Mouse (Mus musculus): Measurements from ENCODE around the gene Lyar. TPM values are rescaled to one million over a fixed set of nuclear protein-coding genes. Genes with fewer than 3 reads are reported as not detected.

Gene Lyar
- total and polyA plus RNA-seq, 2 experiments from 2014 or later: 27.1 to 41.8 TPM

DNA sequence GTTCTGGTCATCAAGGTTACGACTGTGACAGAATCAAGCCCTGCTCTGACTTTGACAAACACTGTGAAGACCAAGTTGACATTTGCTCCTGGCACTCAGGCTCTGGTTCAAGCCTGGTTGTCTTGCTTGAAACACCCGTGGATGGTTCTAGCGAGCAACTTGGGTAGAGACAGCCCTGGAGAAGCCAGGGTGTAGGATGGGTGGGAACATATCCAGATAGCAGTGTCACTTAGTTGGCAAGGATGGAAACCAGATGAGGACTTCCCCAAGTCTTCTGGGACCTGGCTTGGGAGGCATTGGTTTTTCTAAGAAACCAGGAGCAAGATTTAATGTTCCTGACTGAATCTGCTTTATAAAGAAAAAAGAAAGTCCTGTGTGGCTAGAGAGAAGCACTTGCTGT is 50.7 kb downstream of the Lyar start:
- no peak overlapping the region for H3K4me2 ChIP-seq (ENCODE audit: low read depth)
- H3K4me3 ChIP-seq (ENCODE audit: low read depth, low read length): no peak overlapping the region
- ATAC-seq (no peak), DNase-seq (no peak)
- no peak overlapping the region for H3K9ac ChIP-seq
- H3K27me3 ChIP-seq (ENCODE audit: insufficient read depth, low read length): peaks cover 21% of the 10 kb centered on the region; the same call in 1 of the 2 replicates
- H3K9me3 ChIP-seq (ENCODE audit: low read length): no peaks in the 10 kb centered on the region
- no peaks in the 10 kb centered on the region for H3K4me1 ChIP-seq (ENCODE audit: insufficient read depth)
- H3K36me3 ChIP-seq (ENCODE audit: insufficient read depth): peaks cover 37% of the 10 kb centered on the region
- H3K27ac ChIP-seq (ENCODE audit: low read depth, low read length): no peak overlapping the region
- no peak for TF ChIP-seq CTCF (IDR thresholded peaks at IDR 0.05; ENCODE audit: low read depth)
- 89% methylated on average over 3 of the region's 3 CpGs for WGBS

DNA sequence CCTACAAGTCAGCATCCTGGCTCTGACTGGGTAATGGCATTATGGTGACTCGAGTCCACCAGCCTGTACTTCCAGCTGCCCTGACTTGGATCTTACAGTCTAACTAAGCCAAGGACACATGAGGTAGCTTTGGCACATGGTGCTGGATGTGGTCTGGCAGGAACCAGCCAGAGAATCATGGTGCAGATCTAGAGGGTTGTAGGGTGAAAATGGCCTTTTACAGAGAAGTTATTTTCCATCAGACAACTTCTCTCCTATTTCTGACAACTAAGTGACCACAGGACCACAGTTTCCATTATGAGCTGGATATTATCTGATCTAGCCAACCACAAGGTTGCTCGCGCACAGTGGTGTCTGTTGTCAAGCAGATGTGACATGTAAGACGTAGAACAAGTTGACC is 53.6 kb downstream of the Lyar start:
- DNase-seq (no peak), ATAC-seq (no peak)
- H3K4me2 ChIP-seq (ENCODE audit: low read depth): no peak overlapping the region
- H3K9me3 ChIP-seq (ENCODE audit: low read length): no peaks in the 10 kb centered on the region
- H3K9ac ChIP-seq: no peak overlapping the region
- H3K27me3 ChIP-seq (ENCODE audit: insufficient read depth, low read length): peaks cover 49% of the 10 kb centered on the region
- no peak for TF ChIP-seq CTCF (IDR thresholded peaks at IDR 0.05; ENCODE audit: low read depth)
- no peaks in the 10 kb centered on the region for H3K4me1 ChIP-seq (ENCODE audit: insufficient read depth)
- H3K27ac ChIP-seq (ENCODE audit: low read depth, low read length): no peak overlapping the region
- WGBS: 92% methylated on average over 4 of the region's 4 CpGs
- H3K36me3 ChIP-seq (ENCODE audit: insufficient read depth): peaks cover 18% of the 10 kb centered on the region
- H3K4me3 ChIP-seq (ENCODE audit: low read depth, low read length): no peak overlapping the region

DNA sequence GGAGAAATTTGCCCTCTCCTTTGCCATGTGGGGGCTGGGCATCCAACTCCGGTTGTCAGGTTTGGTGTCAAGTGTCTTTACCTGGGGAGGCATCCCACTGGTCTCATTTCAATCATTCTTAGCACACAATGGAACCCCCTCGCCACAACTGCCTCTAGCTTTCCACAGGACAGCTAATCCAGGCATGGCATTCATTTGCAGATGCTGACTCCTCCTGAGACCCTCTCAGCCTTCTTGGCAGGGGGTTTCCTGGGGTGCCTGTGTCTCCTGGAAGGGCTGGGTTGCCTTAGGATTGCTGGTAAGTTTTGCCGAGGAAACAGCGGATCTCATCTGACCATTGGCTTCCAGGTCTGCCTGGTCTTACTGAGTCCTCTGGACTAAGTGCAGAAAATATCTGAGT is 55.5 kb downstream of the Lyar start, which contains the start of gene Otop1:
Gene Otop1, plus strand, starts transcription at position 202 of the 400 bp plus-strand sequence.
- Histone ChIP-seq H3K4me2 (ENCODE audit: low read depth) (peak within 1 kb of the TSS; percentile 49), H3K27ac (ENCODE audit: low read depth, low read length) (no peak within 1 kb of the TSS), H3K4me3 (ENCODE audit: low read depth, low read length) (peak within 1 kb of the TSS; percentile 20), H3K36me3 (ENCODE audit: insufficient read depth) (peaks cover 10% of the 10 kb centered on the region; the same call in 1 of the 2 replicates), H3K4me1 (ENCODE audit: insufficient read depth) (no peaks in the 10 kb centered on the region), H3K27me3 (ENCODE audit: insufficient read depth, low read length) (peaks cover 63% of the 10 kb centered on the region), H3K9ac (no peak within 1 kb of the TSS), H3K9me3 (ENCODE audit: low read length) (no peaks in the 10 kb centered on the region)
- ATAC-seq (no peak), DNase-seq (no peak)
- no peak for TF ChIP-seq CTCF (IDR thresholded peaks at IDR 0.05; ENCODE audit: low read depth)
- 4% methylated on average over 4 of the region's 4 CpGs for WGBS

DNA sequence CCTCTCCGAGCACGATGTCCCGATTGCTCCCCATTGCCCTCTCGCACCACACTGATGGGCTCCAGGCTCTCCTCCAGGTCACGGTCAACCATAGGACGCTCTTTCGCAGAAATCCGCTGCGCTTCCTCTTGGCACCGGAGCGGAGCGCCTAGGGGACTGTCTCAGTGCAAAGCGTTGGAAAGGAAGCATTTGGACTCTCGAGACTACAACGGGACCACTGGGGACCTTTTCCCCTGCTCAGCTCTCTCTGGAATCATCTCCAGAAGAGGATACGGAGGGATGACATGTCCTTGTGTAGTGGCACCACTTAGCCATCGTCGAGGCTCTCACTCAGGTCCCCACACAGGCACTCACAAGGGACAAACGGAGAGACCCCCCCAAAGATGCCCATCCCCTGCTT is 56.2 kb downstream of the Lyar start:
- Histone ChIP-seq H3K27me3 (ENCODE audit: insufficient read depth, low read length) (peaks cover 64% of the 10 kb centered on the region), H3K27ac (ENCODE audit: low read depth, low read length) (no peak overlapping the region), H3K9ac (no peak overlapping the region), H3K4me2 (ENCODE audit: low read depth) (peak overlapping the region; percentile 49), H3K9me3 (ENCODE audit: low read length) (no peaks in the 10 kb centered on the region), H3K36me3 (ENCODE audit: insufficient read depth) (peaks cover 4% of the 10 kb centered on the region; the same call in 1 of the 2 replicates), H3K4me3 (ENCODE audit: low read depth, low read length) (peak overlapping the region; percentile 20), H3K4me1 (ENCODE audit: insufficient read depth) (no peaks in the 10 kb centered on the region)
- no peak for ATAC-seq
- TF ChIP-seq CTCF (IDR thresholded peaks at IDR 0.05; ENCODE audit: low read depth): no peak
- under 1% methylated on average over 19 of the region's 19 CpGs for WGBS
- DNase-seq: peak; percentile 31

DNA sequence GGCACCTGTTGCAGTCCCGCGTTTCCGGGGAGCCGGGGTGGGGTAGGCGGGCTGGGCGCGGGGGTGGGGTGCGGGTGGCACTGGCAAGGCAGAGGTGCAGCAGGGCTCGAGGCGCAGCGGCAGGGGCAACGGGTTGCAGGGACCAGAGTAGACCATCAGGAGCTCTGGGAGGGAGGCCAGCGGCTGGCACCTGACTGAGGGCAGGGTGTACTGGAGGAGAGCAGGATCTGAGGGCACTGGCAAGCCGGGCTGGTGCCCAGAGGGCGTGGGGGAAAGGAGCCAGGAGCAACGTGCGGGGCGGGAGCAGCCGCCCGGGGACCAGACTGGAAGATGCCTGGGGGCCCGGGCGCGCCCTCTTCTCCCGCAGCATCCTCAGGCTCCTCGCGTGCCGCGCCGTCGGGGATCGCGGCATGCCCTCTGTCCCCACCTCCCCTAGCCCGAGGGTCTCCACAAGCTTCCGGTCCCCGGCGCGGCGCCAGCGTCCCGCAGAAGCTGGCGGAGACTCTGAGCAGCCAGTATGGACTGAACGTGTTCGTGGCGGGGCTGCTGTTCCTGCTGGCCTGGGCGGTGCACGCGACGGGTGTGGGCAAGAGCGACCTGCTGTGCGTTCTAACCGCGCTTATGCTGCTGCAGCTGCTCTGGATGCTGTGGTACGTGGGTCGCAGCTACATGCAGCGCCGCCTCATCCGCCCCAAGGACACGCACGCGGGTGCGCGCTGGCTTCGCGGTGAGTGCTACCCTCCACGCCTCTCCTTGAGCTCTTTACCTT is 57.0 kb downstream of the Lyar start:
- Histone ChIP-seq H3K36me3 (ENCODE audit: insufficient read depth) (no peaks in the 10 kb centered on the region), H3K4me3 (ENCODE audit: low read depth, low read length) (peak overlapping the region; percentile 26), H3K27me3 (ENCODE audit: insufficient read depth, low read length) (peaks cover 64% of the 10 kb centered on the region), H3K9me3 (ENCODE audit: low read length) (no peaks in the 10 kb centered on the region), H3K9ac (peak overlapping the region; percentile 14; the same call in 1 of the 2 replicates), H3K4me1 (ENCODE audit: insufficient read depth) (no peaks in the 10 kb centered on the region), H3K27ac (ENCODE audit: low read depth, low read length) (no peak overlapping the region), H3K4me2 (ENCODE audit: low read depth) (peak overlapping the region; percentile 49)
- DNase-seq: peak; percentile 17
- no peak for TF ChIP-seq CTCF (IDR thresholded peaks at IDR 0.05; ENCODE audit: low read depth)
- peak; percentile 52 for ATAC-seq
- WGBS: 2% methylated on average over 58 of the region's 65 CpGs

DNA sequence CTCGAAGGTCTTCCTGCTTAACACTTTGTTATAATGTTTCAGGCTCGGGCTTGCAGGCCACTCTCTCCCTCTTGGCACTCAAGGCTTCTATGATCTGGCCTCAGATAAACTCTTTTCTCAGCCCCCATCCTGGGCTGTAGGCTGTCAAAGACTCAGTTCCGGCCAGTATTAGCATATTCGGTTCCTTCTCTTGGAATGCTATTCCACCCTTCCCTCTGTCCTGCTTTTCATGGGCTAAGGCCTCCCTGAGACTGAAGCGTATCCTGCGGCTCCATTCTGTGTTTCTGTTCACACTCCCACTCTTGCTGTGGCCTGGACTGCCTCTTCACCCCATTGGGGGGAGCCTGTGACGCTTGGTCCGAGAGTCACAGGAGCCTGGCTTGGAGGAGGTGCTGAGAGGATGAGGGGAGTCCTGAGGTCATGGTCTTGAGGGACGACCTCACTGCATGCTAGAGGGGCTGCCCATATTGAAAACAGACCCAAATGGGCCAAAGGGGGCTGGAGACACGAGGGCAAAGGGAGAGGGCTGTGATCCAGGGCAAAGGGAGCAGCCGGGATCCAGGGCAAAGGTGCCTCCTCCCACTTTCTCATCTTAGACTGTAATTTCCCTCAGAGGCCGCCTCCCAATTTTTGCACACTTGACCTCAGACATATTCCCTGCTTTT is 57.8 kb downstream of the Lyar start:
- Histone ChIP-seq H3K27ac (ENCODE audit: low read depth, low read length) (no peak overlapping the region), H3K4me3 (ENCODE audit: low read depth, low read length) (no peak overlapping the region), H3K9ac (no peak overlapping the region), H3K27me3 (ENCODE audit: insufficient read depth, low read length) (peaks cover 64% of the 10 kb centered on the region), H3K4me2 (ENCODE audit: low read depth) (peak overlapping the region; percentile 49), H3K9me3 (ENCODE audit: low read length) (no peaks in the 10 kb centered on the region), H3K36me3 (ENCODE audit: insufficient read depth) (no peaks in the 10 kb centered on the region), H3K4me1 (ENCODE audit: insufficient read depth) (no peaks in the 10 kb centered on the region)
- peak; percentile 5; the same call in 1 of the 2 replicates for ATAC-seq
- WGBS: 26% methylated on average over 12 of the region's 12 CpGs
- no peak for TF ChIP-seq CTCF (IDR thresholded peaks at IDR 0.05; ENCODE audit: low read depth)
- no peak for DNase-seq

DNA sequence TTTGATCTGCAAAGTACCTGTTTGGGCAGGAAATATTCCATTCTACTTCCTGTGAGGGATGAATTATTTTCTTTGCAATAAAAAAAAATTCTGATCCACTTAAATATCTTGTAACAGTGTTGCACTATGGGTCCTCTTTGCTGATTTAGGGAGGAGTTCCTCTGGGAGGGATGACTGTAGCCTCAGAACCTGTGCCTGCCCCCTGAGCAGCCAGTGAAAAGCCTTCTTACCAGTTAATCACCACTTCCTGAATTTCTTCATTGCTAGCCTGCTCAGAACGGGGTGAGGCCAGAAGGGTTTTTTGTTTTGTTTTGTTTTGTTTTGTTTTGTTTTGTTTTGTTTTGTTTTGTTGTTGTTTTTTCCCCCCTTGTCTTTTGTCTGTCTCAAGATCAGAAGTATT is 59.8 kb downstream of the Lyar start:
- TF ChIP-seq CTCF (IDR thresholded peaks at IDR 0.05; ENCODE audit: low read depth): no peak

More for the DNA sequence above, 59.8 kb downstream of the Lyar start:
- no peaks in the 10 kb centered on the region for H3K4me1 ChIP-seq (ENCODE audit: insufficient read depth)
- no peak overlapping the region for H3K4me3 ChIP-seq (ENCODE audit: low read depth, low read length)
- no peaks in the 10 kb centered on the region for H3K9me3 ChIP-seq (ENCODE audit: low read length)
- ATAC-seq: no peak
- no peak overlapping the region for H3K9ac ChIP-seq
- no peak for DNase-seq
- no peak overlapping the region for H3K4me2 ChIP-seq (ENCODE audit: low read depth)
- 18% methylated on average over 1 of the region's 1 CpGs for WGBS
- peaks cover 50% of the 10 kb centered on the region for H3K27me3 ChIP-seq (ENCODE audit: insufficient read depth, low read length)
- no peak overlapping the region for H3K27ac ChIP-seq (ENCODE audit: low read depth, low read length)
- no peaks in the 10 kb centered on the region for H3K36me3 ChIP-seq (ENCODE audit: insufficient read depth)

Other genes starting within 250 kb of the Lyar start
- gene Stx18, start 181.7 kb upstream of the Lyar start, total RNA-seq (2014; rRNA removed): 23.9 and 26.5 TPM in 2 replicates
- 28.3 and 30.3 TPM in 2 replicates for gene Stx18, start 181.7 kb upstream of the Lyar start, polyA plus RNA-seq (2015; fragmentation: Nextera tagmentation; extraction: Ambion mirVana)
- 1,532 and 1,817 TPM in 2 replicates for gene Nsg1, start 60.6 kb upstream of the Lyar start, total RNA-seq (2014; rRNA removed)
- gene Nsg1, start 60.6 kb upstream of the Lyar start, polyA plus RNA-seq (2015; fragmentation: Nextera tagmentation; extraction: Ambion mirVana): 1,881 and 1,970 TPM in 2 replicates
- 32.3 and 40.5 TPM in 2 replicates for gene Zbtb49, start within 50 bp of the Lyar start, total RNA-seq (2014; rRNA removed)
- gene Zbtb49, start within 50 bp of the Lyar start, polyA plus RNA-seq (2015; fragmentation: Nextera tagmentation; extraction: Ambion mirVana): 10.3 and 13.9 TPM in 2 replicates
- 96.9 and 99.0 TPM in 2 replicates for gene Tmem128, start 39.7 kb downstream of the Lyar start, total RNA-seq (2014; rRNA removed)
- gene Tmem128, start 39.7 kb downstream of the Lyar start, polyA plus RNA-seq (2015; fragmentation: Nextera tagmentation; extraction: Ambion mirVana): 105 and 106 TPM in 2 replicates
- gene Otop1, start 55.5 kb downstream of the Lyar start, total RNA-seq (2014; rRNA removed): not detected in 2 replicates
- not detected in 2 replicates for gene Otop1, start 55.5 kb downstream of the Lyar start, polyA plus RNA-seq (2015; fragmentation: Nextera tagmentation; extraction: Ambion mirVana)
- 0.69 and 2.9 TPM in 2 replicates for gene Drd5, start 98.9 kb downstream of the Lyar start, total RNA-seq (2014; rRNA removed)
- gene Drd5, start 98.9 kb downstream of the Lyar start, polyA plus RNA-seq (2015; fragmentation: Nextera tagmentation; extraction: Ambion mirVana): 0.74 and 1.3 TPM in 2 replicates

Measured in forebrain, postnatal 0 days (tissue).